Mouse (Mus musculus): Measurements from ENCODE around the gene Tcf20. TPM values are rescaled to one million over a fixed set of nuclear protein-coding genes. Genes with fewer than 3 reads are reported as not detected.
A peak's percentile ranks its signal among the peaks of the same experiment; 100 is the strongest.

Gene Tcf20
- polyA plus RNA-seq, 1 experiment from 2014 or later: 5.6 TPM

- 87% methylated on average over 4 of the region's 4 CpGs for WGBS
Observed at GRCm38 (mm10) chr15:82909791-82910190, 77.9 kb downstream of the Tcf20 start.

GRCm38 (mm10) chr15:82908521-82908920 is 79.2 kb downstream of the Tcf20 start:
- Histone ChIP-seq H3K9ac (ENCODE audit: low read depth, low read length) (no peak overlapping the region), H3K4me2 (ENCODE audit: low read length) (no peak overlapping the region), H3K27ac (no peak overlapping the region), H3K36me3 (ENCODE audit: insufficient read depth, low read length) (no peaks in the 10 kb centered on the region), H3K27me3 (ENCODE audit: insufficient read depth, low read length) (no peaks in the 10 kb centered on the region), H3K9me3 (replicated peaks; ENCODE audit: low read length) (no peaks in the 10 kb centered on the region), H3K4me3 (replicated peaks; ENCODE audit: low read depth, low read length) (no peak overlapping the region), H3K4me1 (replicated peaks; ENCODE audit: insufficient read depth, low read length) (no peaks in the 10 kb centered on the region)
- TF ChIP-seq CTCF (IDR thresholded peaks at IDR 0.05; ENCODE audit: low read depth): no peak
- WGBS: 45% methylated on average over 2 of the region's 2 CpGs
- DNase-seq (ENCODE audit: low spot score) (no peak), ATAC-seq (replicated peaks; ENCODE audit: low FRiP score, low read depth) (no peak)

More at GRCm38 (mm10) chr15:82909791-82910190, 77.9 kb downstream of the Tcf20 start:
- Histone ChIP-seq H3K4me3 (replicated peaks; ENCODE audit: low read depth, low read length) (no peak overlapping the region), H3K4me2 (ENCODE audit: low read length) (no peak overlapping the region), H3K9ac (ENCODE audit: low read depth, low read length) (no peak overlapping the region), H3K27me3 (ENCODE audit: insufficient read depth, low read length) (no peaks in the 10 kb centered on the region), H3K36me3 (ENCODE audit: insufficient read depth, low read length) (no peaks in the 10 kb centered on the region), H3K9me3 (replicated peaks; ENCODE audit: low read length) (no peaks in the 10 kb centered on the region), H3K27ac (no peak overlapping the region), H3K4me1 (replicated peaks; ENCODE audit: insufficient read depth, low read length) (no peaks in the 10 kb centered on the region)
- no peak for TF ChIP-seq CTCF (IDR thresholded peaks at IDR 0.05; ENCODE audit: low read depth)
- DNase-seq (ENCODE audit: low spot score) (no peak), ATAC-seq (replicated peaks; ENCODE audit: low FRiP score, low read depth) (no peak)

- Histone ChIP-seq H3K9me3 (replicated peaks; ENCODE audit: low read length) (no peaks in the 10 kb centered on the region), H3K9ac (ENCODE audit: low read depth, low read length) (no peak overlapping the region), H3K4me2 (ENCODE audit: low read length) (no peak overlapping the region), H3K27me3 (ENCODE audit: insufficient read depth, low read length) (no peaks in the 10 kb centered on the region), H3K4me3 (replicated peaks; ENCODE audit: low read depth, low read length) (no peak overlapping the region), H3K27ac (no peak overlapping the region), H3K36me3 (ENCODE audit: insufficient read depth, low read length) (no peaks in the 10 kb centered on the region), H3K4me1 (replicated peaks; ENCODE audit: insufficient read depth, low read length) (peaks cover 5% of the 10 kb centered on the region; the same call in 1 of the 2 replicates)
- 87% methylated on average over 5 of the region's 5 CpGs for WGBS
- DNase-seq (ENCODE audit: low spot score) (no peak), ATAC-seq (replicated peaks; ENCODE audit: low FRiP score, low read depth) (no peak)
- TF ChIP-seq CTCF (IDR thresholded peaks at IDR 0.05; ENCODE audit: low read depth): no peak
Observed at GRCm38 (mm10) chr15:82907306-82907705, 80.4 kb downstream of the Tcf20 start.

- H3K36me3 ChIP-seq (ENCODE audit: insufficient read depth, low read length): no peaks in the 10 kb centered on the region
- H3K27me3 ChIP-seq (ENCODE audit: insufficient read depth, low read length): no peaks in the 10 kb centered on the region
- no peak for ATAC-seq (replicated peaks; ENCODE audit: low FRiP score, low read depth)
- peak; percentile 43 for DNase-seq (ENCODE audit: low spot score)
- no peak overlapping the region for H3K9ac ChIP-seq (ENCODE audit: low read depth, low read length)
- no peaks in the 10 kb centered on the region for H3K9me3 ChIP-seq (replicated peaks; ENCODE audit: low read length)
- WGBS: 54% methylated on average over 7 of the region's 7 CpGs
- no peak overlapping the region for H3K27ac ChIP-seq
- peak; percentile 50; the same call in 1 of the 2 replicates for TF ChIP-seq CTCF (IDR thresholded peaks at IDR 0.05; ENCODE audit: low read depth)
- peaks cover 6% of the 10 kb centered on the region; the same call in 1 of the 2 replicates for H3K4me1 ChIP-seq (replicated peaks; ENCODE audit: insufficient read depth, low read length)
- H3K4me3 ChIP-seq (replicated peaks; ENCODE audit: low read depth, low read length): no peak overlapping the region
- no peak overlapping the region for H3K4me2 ChIP-seq (ENCODE audit: low read length)
Observed at GRCm38 (mm10) chr15:82906574-82907061, 81.1 kb downstream of the Tcf20 start.

- no peak for ATAC-seq (replicated peaks; ENCODE audit: low FRiP score, low read depth)
Observed at GRCm38 (mm10) chr15:82905431-82906395, 82.0 kb downstream of the Tcf20 start.

GRCm38 (mm10) chr15:82904526-82904925 is 83.1 kb downstream of the Tcf20 start:
- TF ChIP-seq CTCF (IDR thresholded peaks at IDR 0.05; ENCODE audit: low read depth): no peak
- Histone ChIP-seq H3K9ac (ENCODE audit: low read depth, low read length) (no peak overlapping the region), H3K4me1 (replicated peaks; ENCODE audit: insufficient read depth, low read length) (peaks cover 14% of the 10 kb centered on the region; the same call in 1 of the 2 replicates), H3K27ac (no peak overlapping the region), H3K4me3 (replicated peaks; ENCODE audit: low read depth, low read length) (no peak overlapping the region), H3K27me3 (ENCODE audit: insufficient read depth, low read length) (no peaks in the 10 kb centered on the region), H3K4me2 (ENCODE audit: low read length) (no peak overlapping the region), H3K9me3 (replicated peaks; ENCODE audit: low read length) (no peaks in the 10 kb centered on the region), H3K36me3 (ENCODE audit: insufficient read depth, low read length) (no peaks in the 10 kb centered on the region)
- WGBS: 78% methylated on average over 7 of the region's 7 CpGs
- no peak for DNase-seq (ENCODE audit: low spot score)
- ATAC-seq (replicated peaks; ENCODE audit: low FRiP score, low read depth): no peak

More at GRCm38 (mm10) chr15:82905431-82906395, 82.0 kb downstream of the Tcf20 start:
- Histone ChIP-seq H3K27ac (no peak overlapping the region), H3K4me3 (replicated peaks; ENCODE audit: low read depth, low read length) (no peak overlapping the region), H3K36me3 (ENCODE audit: insufficient read depth, low read length) (no peaks in the 10 kb centered on the region), H3K4me1 (replicated peaks; ENCODE audit: insufficient read depth, low read length) (peaks cover 14% of the 10 kb centered on the region; the same call in 1 of the 2 replicates), H3K9ac (ENCODE audit: low read depth, low read length) (no peak overlapping the region), H3K4me2 (ENCODE audit: low read length) (no peak overlapping the region), H3K27me3 (ENCODE audit: insufficient read depth, low read length) (no peaks in the 10 kb centered on the region), H3K9me3 (replicated peaks; ENCODE audit: low read length) (no peaks in the 10 kb centered on the region)
- DNase-seq (ENCODE audit: low spot score): no peak
- TF ChIP-seq CTCF (IDR thresholded peaks at IDR 0.05; ENCODE audit: low read depth): peak; percentile 27; the same call in 1 of the 2 replicates
- WGBS: 84% methylated on average over 8 of the region's 8 CpGs
